Mouse (Mus musculus): ENCODE data around the gene Usp30.

GRCm38 (mm10) chr5:114030652-114031051 is 34.6 kb upstream of the Usp30 start:
- TF ChIP-seq CTCF (IDR thresholded peaks at IDR 0.05; ENCODE audit: insufficient read depth, low read depth, low read length) (peak; percentile 9; the same call in 1 of the 2 replicates), POLR2A (IDR thresholded peaks at IDR 0.05; ENCODE audit: insufficient read depth, low read depth, low read length) (no peak)
